Mouse (Mus musculus) splenic B cell, adult 2 months (primary cell): ENCODE data around the gene Pltp.

ENCODE experiments used
- DNase-seq: peaks from one replicate; pipeline ENCODE4 v3.0.0-alpha.2; 2011; ENCODE audit warnings: low read depth, low spot score
- H3K27me3 ChIP-seq: 2 replicates; pipeline ENCODE4 v1.6.1; 2012; ENCODE audit warnings: mild to moderate bottlenecking, low read length, moderate library complexity, mixed read lengths; ENCODE audit not compliant: control insufficient read depth, poor library complexity, insufficient read depth, severe bottlenecking
- H3K36me3 ChIP-seq: 2 replicates; pipeline ENCODE4 v1.6.1; 2012; ENCODE audit warnings: mild to moderate bottlenecking, low read length, moderate library complexity, mixed read lengths; ENCODE audit not compliant: control insufficient read depth, poor library complexity, insufficient read depth, severe bottlenecking

Pltp gene

GRCm38 (mm10) chr2:164835164-164835563, 22.3 kb downstream of the Pltp start:
- H3K27me3 ChIP-seq: no peaks in the 10 kb centered on the region
- no peak for DNase-seq
- peaks cover 18% of the 10 kb centered on the region for H3K36me3 ChIP-seq

- peak; percentile 31 for DNase-seq
- Histone ChIP-seq H3K27me3 (no peaks in the 10 kb centered on the region), H3K36me3 (peaks cover 15% of the 10 kb centered on the region)
Observed at GRCm38 (mm10) chr2:164834531-164834930, 23.0 kb downstream of the Pltp start.

- no peaks in the 10 kb centered on the region for H3K27me3 ChIP-seq
Observed at GRCm38 (mm10) chr2:164833314-164833959, 24.1 kb downstream of the Pltp start, which contains the start of gene Neurl2. Gene Neurl2 (minus strand): TSS chr2:164833456.

GRCm38 (mm10) chr2:164832748-164833301, 24.7 kb downstream of the Pltp start, which contains the start of gene Ctsa:
Gene Ctsa (plus strand): TSS chr2:164832873.
- Histone ChIP-seq H3K36me3 (peaks cover 5% of the 10 kb centered on the region), H3K27me3 (no peaks in the 10 kb centered on the region)
- DNase-seq: peak; percentile 88

More at GRCm38 (mm10) chr2:164833314-164833959, 24.1 kb downstream of the Pltp start, which contains the start of gene Neurl2:
- peaks cover 11% of the 10 kb centered on the region for H3K36me3 ChIP-seq
- DNase-seq: peak; percentile 94

- H3K36me3 ChIP-seq: peaks cover 5% of the 10 kb centered on the region
- H3K27me3 ChIP-seq: no peaks in the 10 kb centered on the region
- no peak for DNase-seq
Observed at GRCm38 (mm10) chr2:164832032-164832747, 25.3 kb downstream of the Pltp start.

- Histone ChIP-seq H3K27me3 (no peaks in the 10 kb centered on the region), H3K36me3 (peaks cover 1% of the 10 kb centered on the region; the same call in 1 of the 2 replicates)
- DNase-seq: peak; percentile 75
Observed at GRCm38 (mm10) chr2:164831029-164831428, 26.5 kb downstream of the Pltp start.

- Histone ChIP-seq H3K36me3 (peaks cover 3% of the 10 kb centered on the region), H3K27me3 (no peaks in the 10 kb centered on the region)
- no peak for DNase-seq
Observed at GRCm38 (mm10) chr2:164829090-164829489, 28.4 kb downstream of the Pltp start.

GRCm38 (mm10) chr2:164828437-164828836, 29.1 kb downstream of the Pltp start, which contains the start of gene Spata25:
Gene Spata25 (minus strand): TSS chr2:164828537.
- DNase-seq: no peak
- Histone ChIP-seq H3K36me3 (peaks cover 3% of the 10 kb centered on the region), H3K27me3 (no peaks in the 10 kb centered on the region)

- no peak for DNase-seq
- Histone ChIP-seq H3K36me3 (peaks cover 3% of the 10 kb centered on the region), H3K27me3 (no peaks in the 10 kb centered on the region)
Observed at GRCm38 (mm10) chr2:164827146-164827850, 30.2 kb downstream of the Pltp start.

GRCm38 (mm10) chr2:164825521-164825920, 32.0 kb downstream of the Pltp start:
- no peak for DNase-seq
- Histone ChIP-seq H3K36me3 (peaks cover 3% of the 10 kb centered on the region), H3K27me3 (no peaks in the 10 kb centered on the region)

GRCm38 (mm10) chr2:164823969-164824368, 33.5 kb downstream of the Pltp start:
- no peak for DNase-seq
- no peaks in the 10 kb centered on the region for H3K27me3 ChIP-seq
- peaks cover 3% of the 10 kb centered on the region for H3K36me3 ChIP-seq

GRCm38 (mm10) chr2:164823181-164823585, 34.3 kb downstream of the Pltp start:
- H3K36me3 ChIP-seq: peaks cover 3% of the 10 kb centered on the region
- no peak for DNase-seq
- no peaks in the 10 kb centered on the region for H3K27me3 ChIP-seq

DNA sequence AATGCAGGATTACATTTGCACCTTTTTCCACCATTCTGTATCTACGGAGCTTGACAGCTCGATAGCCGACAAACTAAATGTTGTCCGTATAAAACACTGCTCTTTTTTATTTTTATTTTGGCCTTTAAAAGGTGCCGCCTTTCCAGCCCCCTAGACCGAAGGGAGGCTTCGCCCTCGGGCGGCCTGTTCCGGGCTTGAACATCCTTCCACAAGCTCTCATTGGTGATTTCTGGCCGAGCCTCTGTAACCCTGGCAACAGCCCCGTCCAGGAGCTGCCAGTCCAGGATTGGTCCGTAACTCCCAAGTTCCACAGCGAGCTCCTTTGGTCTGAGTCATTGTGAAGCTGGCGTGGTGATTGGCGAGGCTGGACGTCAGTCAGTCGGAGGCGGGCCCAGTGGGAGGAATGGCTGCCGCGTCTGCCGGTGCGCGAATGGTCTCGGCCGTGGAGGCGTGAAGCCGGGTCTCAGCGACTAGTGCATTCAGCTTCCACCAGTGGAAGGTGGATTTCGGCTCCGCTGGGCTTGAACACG, 34.8 kb downstream of the Pltp start, which contains the start of gene Zswim1:
Zswim1 (plus strand) TSS at position 51 of the 530 bp plus-strand sequence.
- H3K27me3 ChIP-seq: no peaks in the 10 kb centered on the region
- peaks cover 3% of the 10 kb centered on the region for H3K36me3 ChIP-seq
- peak; percentile 99 for DNase-seq

DNA sequence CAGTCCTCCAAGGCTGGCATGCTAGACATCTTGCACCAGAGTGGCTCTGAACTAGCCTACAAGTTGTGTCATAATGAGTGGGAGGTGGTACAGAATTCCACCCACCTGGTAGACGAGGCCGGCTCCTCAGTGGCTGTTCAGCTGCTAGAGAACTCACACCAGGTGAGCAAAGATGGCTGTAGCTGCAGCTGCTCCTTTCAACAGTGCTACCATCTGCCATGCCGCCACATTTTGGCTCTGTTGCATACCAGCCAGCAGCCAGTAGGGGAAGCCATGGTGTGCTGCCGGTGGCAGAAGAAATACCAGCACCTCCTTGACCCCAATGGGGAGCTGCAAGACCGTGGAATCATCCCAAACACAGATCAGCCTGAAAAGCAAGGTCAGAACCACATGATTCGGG, 36.5 kb downstream of the Pltp start:
- peaks cover 1% of the 10 kb centered on the region; the same call in 1 of the 2 replicates for H3K36me3 ChIP-seq
- no peak for DNase-seq
- no peaks in the 10 kb centered on the region for H3K27me3 ChIP-seq
